Mouse (Mus musculus): ENCODE results near the gene Gimap3.

Gimap3 gene

GRCm38 (mm10) chr6:48742422-48743351, 28.0 kb downstream of the Gimap3 start:
- no peak for DNase-seq

GRCm38 (mm10) chr6:48741711-48742206, 28.9 kb downstream of the Gimap3 start:
- no peak for DNase-seq

- DNase-seq: no peak
Measured at GRCm38 (mm10) chr6:48741273-48741672, 29.4 kb downstream of the Gimap3 start.

DNA sequence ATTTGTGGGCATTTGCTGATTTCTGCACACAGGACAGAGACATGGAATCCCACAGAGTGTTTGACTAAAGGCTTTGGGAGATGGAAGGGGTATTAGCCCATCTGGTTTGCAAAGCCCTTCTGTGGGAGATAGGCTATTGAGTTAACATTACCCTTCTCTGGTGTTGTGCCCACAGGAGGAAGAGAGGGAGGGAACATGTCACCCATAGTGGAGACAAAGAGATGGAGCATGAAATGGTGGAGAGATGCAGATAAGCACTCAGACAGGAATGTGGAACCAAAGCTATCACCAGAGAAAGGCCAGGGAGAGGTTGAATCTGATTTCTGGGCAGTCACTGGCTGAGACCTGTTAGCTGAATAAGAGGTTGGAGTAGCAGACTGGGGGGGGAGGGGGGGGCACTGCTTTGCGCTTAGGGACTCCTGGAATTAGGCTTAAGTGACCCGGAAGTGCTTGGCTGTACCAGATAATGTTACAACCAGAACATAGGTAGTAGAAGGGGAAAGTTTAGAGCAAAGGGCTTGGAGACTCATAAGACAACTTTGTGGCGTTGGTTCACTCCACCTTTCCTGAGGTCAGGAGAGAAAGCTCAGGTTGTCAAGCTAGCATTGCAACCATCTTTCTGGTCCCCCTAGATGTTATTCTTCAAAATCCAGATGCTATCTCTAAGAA, 30.0 kb downstream of the Gimap3 start:
- DNase-seq: no peak

DNA sequence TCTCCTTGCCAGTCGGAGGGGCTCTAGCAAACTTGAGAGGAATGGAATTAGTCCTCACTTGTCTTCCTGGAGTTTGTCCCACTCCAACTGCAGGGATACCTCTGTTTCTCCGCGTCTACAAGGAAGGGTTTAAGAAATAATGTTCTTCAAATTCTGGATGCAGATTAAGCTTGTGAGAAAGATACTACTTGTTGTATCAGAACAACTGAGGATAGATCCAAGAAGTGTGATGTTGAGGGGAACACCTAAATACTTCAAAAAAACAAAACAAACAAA, 30.9 kb downstream of the Gimap3 start:
- no peak for DNase-seq

DNA sequence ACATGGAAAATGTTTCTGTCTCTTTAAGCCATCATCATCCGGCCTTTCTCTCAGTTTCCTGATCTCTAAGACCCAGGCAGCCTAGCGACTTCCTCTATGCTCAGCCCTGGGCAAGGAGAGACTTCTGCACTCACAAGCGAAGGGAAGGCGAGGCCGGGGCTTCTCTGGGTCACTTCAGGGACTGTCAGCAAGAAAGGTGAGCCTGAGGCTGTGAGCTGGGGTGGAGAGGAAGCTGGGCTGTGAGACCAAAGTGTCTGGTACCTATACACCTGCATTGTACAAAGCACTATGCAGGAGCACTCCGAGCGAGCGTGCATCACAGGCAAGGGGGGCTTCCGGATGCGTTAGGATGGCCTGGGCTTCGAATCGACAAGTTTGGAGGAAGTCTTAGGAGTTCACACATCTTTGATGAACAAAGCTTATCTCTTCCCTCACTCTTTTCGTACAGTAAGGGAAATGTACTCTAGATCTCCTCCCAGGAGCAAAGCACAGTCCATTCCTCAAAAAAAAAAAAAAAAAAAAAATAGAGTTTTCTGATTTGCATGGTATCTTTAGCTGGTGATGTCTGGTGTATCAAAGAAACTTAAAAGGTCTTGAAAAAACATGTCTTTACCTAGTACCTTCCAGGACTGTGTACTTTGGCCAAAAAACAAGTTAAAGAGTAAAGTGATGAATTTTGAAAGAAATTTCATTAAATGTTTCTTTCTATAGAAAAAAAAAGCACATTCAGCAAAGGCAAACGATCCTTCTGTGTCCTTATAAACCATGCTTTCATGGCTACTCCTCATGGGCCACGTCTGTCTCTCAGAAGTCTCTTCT, 31.5 kb downstream of the Gimap3 start, which contains the start of gene Gimap1:
TSS of gene Gimap1 (plus strand) at position 94 of the 819 bp plus-strand sequence.
- no peak for DNase-seq

DNA sequence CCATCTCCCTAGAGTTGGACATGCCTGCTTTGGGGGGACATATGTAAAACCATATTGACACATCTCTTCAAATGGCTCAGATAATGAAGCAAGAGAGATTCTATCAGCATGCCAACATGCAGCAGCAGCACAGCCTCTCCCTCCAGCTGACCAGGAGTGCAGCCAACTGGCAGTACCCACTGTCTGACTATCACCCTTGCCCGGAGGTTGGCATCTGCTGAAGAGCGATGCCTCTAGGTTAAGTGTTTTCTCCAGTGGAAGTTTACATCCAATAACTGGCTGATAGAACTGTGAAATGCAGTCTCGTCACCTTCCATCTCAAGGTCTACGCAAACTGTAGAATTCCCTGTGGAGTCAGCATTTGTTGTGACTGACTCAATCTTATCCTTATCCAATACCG, 33.0 kb downstream of the Gimap3 start:
- DNase-seq: no peak

- no peak for DNase-seq
Measured at GRCm38 (mm10) chr6:48737053-48737452, 33.6 kb downstream of the Gimap3 start.

GRCm38 (mm10) chr6:48733660-48734059, 37.0 kb downstream of the Gimap3 start:
- DNase-seq: no peak

DNA sequence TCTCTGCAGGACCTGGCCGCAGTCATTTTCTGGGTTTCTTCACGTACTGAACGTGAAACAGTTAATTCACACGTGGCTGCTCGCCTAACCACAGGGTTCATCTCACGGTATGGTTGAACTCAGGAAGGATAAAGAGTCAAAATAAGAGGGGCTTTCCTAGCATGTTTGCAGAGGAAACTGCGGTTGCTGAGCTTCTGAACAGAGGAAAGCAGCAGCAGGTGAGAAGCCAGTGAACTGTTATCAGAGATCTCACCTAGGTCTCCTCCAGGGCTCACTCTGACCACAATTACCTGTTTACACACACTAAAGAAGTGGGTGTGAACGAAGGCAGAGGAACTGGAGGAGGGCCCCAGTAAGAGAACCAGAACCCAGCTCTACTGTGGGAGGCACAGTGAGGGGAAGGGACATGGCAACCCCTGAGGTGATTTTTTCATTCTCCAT, 37.8 kb downstream of the Gimap3 start:
- no peak for DNase-seq

- no peak for DNase-seq
Measured at GRCm38 (mm10) chr6:48727761-48728160, 42.9 kb downstream of the Gimap3 start.

- DNase-seq: no peak
Measured at GRCm38 (mm10) chr6:48725476-48725875, 45.2 kb downstream of the Gimap3 start.

GRCm38 (mm10) chr6:48723468-48723867, 47.2 kb downstream of the Gimap3 start:
- DNase-seq: no peak

DNA sequence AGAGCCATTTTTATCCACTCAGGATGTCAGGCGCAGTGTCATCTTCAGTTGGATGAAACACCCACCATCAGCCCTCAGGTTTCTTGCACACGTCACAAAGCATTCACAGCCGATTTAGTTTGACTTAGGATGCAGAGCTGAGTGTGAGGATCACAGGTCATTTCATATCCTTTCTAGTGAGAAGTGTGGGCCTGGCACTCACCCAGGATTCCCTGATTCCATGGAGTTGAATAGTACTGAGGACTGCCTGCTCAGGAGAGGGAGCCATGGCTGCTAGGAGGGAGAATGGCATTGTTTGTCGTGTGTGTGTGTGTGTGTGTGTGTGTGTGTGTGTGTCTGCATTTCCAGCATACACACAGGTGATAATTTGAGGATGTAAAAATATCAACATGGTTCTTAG, 50.3 kb downstream of the Gimap3 start:
- DNase-seq: no peak

DNA sequence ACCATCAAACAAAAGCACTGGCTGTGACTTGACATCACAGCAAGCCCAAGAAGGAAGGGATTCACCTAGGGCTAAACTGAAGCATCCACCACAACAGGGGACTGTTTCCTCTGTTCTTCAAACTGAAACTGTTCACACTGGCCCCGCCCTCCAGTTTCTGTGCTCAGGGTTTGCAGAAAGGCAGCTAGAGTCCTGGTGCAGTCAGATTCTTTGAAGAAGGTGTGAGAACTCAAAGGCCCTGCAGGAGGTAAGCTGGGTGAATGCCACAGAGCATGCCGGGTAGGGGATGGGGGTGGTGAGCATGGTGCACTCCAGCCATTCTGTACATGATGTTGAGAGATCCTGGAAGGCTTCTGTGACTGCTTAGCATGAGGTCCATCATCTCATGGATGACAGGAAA, 52.2 kb downstream of the Gimap3 start, which contains the start of the genes Gm28053 and Gimap7:
TSS of gene Gm28053 (plus strand) at position 153 of the 400 bp plus-strand sequence.
TSS of gene Gimap7 (plus strand) at position 167 of the 400 bp plus-strand sequence.
- no peak for DNase-seq
